Mouse (Mus musculus): ENCODE measurements around the gene Arsg.

GRCm38 (mm10) chr11:109427353-109427752, 45.8 kb upstream of the Arsg start:
- TF ChIP-seq CTCF (IDR thresholded peaks at IDR 0.05; ENCODE audit: low read depth) (no peak), EP300 (IDR thresholded peaks at IDR 0.05; ENCODE audit: low read depth) (no peak)
